29 mouse cellular contexts compared by ENCODE assay signal in the genomic region with DNA sequence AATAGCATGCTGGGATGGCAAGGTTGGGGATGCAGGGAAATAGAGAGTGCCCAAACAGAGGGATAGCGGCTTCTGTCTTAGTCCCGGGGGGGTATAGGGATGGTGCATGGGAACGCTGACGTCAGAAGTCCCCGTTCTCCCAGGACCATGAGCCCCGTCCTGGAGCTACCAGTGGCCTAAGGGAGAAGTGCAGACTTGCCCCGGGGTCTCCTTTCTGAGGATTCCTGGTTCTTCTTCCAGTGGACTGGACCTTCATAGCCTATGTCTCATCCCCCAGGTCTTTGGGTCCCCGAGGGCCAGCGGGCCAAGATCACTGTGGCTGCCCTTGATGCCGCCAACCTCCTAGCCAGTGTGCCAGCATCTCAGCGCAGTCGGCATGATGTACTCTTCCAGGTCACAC. TPM values are rescaled to one million over a fixed set of nuclear protein-coding genes. Genes with fewer than 3 reads are reported as not detected.
"Had no signal": no experiment of that assay in that cellular context is flagged by ENCODE, and none has a peak within 500 bp of the region (broad histone marks: within the 10 kb centered on the region; RNA-seq: fewer than 3 reads in every experiment).

No protein-coding gene starts in this region.

- H3K27me3 ChIP-seq: heart, embryonic 15.5 days; hindbrain, embryonic 15.5 days; limb, embryonic 13.5 days; limb, embryonic 15.5 days had no signal

- H3K27ac ChIP-seq: heart, embryonic 13.5 days; heart, embryonic 15.5 days; hindbrain, embryonic 10.5 days; hindbrain, embryonic 13.5 days; hindbrain, embryonic 15.5 days; intestine, embryonic 15.5 days; layer of hippocampus, adult 2 months; limb, embryonic 13.5 days; limb, embryonic 15.5 days; liver, embryonic 12.5 days; liver, embryonic 14.5 days had no signal

- H3K9me3 ChIP-seq: heart, embryonic 13.5 days; heart, embryonic 15.5 days; hindbrain, embryonic 10.5 days; hindbrain, embryonic 13.5 days; hindbrain, embryonic 15.5 days; intestine, embryonic 15.5 days; limb, embryonic 13.5 days; limb, embryonic 15.5 days; liver, embryonic 12.5 days had no signal

- H3K36me3 ChIP-seq: hindbrain, embryonic 10.5 days; hindbrain, embryonic 13.5 days; hindbrain, embryonic 15.5 days; liver, embryonic 12.5 days had no signal

- DNase-seq: gastrocnemius, postnatal 14 days; gastrocnemius, postnatal 36 days; heart, adult 18-20 months; heart, postnatal 14 days; heart, postnatal 36 days; kidney, adult 18-20 months; kidney, adult 8-10 months; kidney, postnatal 10 days; kidney, postnatal 25 days; kidney, postnatal 4 days had no signal

- H3K4me3 ChIP-seq: heart, embryonic 13.5 days; heart, embryonic 15.5 days; hindbrain, embryonic 10.5 days; hindbrain, embryonic 13.5 days; hindbrain, embryonic 15.5 days; intestine, embryonic 15.5 days; layer of hippocampus, adult 2 months; left cerebral cortex, adult 2 months; limb, embryonic 13.5 days; limb, embryonic 15.5 days; liver, embryonic 12.5 days had no signal

RNA-seq across cellular contexts. Expression of gene Cspg4, which starts 31.9 kb away (rescaled TPM):
- polyA plus RNA-seq: inflammation-experienced regulatory T-cells, adult 6 months had no signal

RNA-seq across cellular contexts. Expression of gene Odf3l1, which starts 32.3 kb away (rescaled TPM):
- total RNA-seq: gastrocnemius, adult 18-20 months; gastrocnemius, postnatal 36 days; heart, adult 18-20 months; heart, postnatal 14 days; heart, postnatal 36 days; layer of hippocampus, adult 2 months; layer of hippocampus, postnatal 25 days; left cerebral cortex, adult 2 months; left cerebral cortex, postnatal 14 days; left cerebral cortex, postnatal 36 days; liver, adult 2 months had no signal
- polyA plus RNA-seq: hindbrain, embryonic 13.5 days; inflammation-experienced regulatory T-cells, adult 6 months; liver, embryonic 12.5 days; liver, embryonic 14.5 days; liver, embryonic 16.5 days had no signal
